Mouse (Mus musculus): ENCODE data around the gene Sqor.

DNA sequence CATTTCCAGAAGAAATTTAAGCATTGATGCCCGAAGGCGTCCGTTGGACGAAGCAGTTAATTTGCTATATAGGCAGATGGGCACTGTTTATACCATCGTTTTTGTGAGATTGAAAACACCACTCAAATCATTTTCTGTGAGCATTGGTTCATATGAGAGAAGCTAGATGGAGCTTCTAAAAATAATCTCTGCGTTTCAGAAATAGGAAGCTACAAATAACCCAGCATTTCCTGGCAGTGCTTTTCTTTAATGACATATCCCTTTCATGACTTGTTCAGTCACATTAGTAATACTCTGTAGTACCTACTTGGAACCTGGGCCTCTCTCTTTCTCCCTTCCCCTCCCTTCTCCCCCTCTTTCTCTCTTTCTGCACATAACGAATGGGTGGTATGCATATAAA lies 26.0 kb upstream of the Sqor start:
- TF ChIP-seq POLR2A (IDR thresholded peaks at IDR 0.05; ENCODE audit: borderline replicate concordance, control insufficient read depth, low read depth, low read length) (no peak), CTCF (IDR thresholded peaks at IDR 0.05; ENCODE audit: control insufficient read depth, insufficient read depth, low read length) (no peak)

All from bone marrow, adult 2 months (tissue).